Mouse (Mus musculus): ENCODE results near the gene Antxr2. TPM values are rescaled to one million over a fixed set of nuclear protein-coding genes. Genes with fewer than 3 reads are reported as not detected.

The Antxr2 gene
- total and polyA plus RNA-seq, 3 experiments: 28.1 to 78.9 (median 70.7) TPM

DNA sequence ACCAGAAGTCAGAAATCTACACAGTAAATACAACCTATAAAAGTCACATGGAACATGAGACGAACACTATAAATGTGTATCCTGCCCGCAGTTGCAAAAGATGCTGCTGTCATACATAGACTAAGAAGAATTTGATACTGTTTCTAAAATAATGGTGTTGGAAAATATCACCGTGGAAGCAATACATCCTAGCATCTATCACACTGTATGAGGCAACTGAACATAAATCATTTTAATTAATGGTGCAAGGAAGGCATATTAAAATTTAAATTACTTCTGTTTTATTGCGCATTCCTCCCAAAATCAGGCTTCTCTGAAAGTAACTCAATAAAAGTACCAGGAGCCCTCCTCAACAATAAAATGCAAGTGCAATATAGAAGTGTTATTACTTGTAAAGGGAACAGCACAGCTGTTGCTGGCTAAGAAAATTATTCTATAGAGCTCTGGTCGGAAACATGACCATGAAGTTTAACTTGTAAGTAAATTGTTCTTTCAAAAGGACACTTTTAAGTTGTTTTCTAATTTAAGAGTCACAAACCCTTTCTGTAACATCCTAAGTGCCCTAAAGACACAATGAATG lies 76.6 kb downstream of the Antxr2 start:
- Histone ChIP-seq H3K4me3 (no peak overlapping the region), H3K27me3 (ENCODE audit: control insufficient read depth, insufficient read depth, low read length) (no peaks in the 10 kb centered on the region), H3K36me3 (ENCODE audit: control insufficient read depth, insufficient read depth, low read length) (no peaks in the 10 kb centered on the region; the same call in 1 of the 2 replicates), H3K4me1 (ENCODE audit: control insufficient read depth, insufficient read depth, low read length) (no peaks in the 10 kb centered on the region), H3K9ac (ENCODE audit: low read depth, low read length) (no peak overlapping the region), H3K79me2 (replicated peaks; ENCODE audit: control insufficient read depth, insufficient read depth, low read length) (no peaks in the 10 kb centered on the region), H3K27ac (no peak overlapping the region)
- intact Hi-C loops (cut with DNase I): no loop called here
- TF ChIP-seq POLR2A (IDR thresholded peaks at IDR 0.05; ENCODE audit: insufficient read depth, low read depth, low read length): no peak
- TF ChIP-seq CTCF (IDR thresholded peaks at IDR 0.05): no peak
- TF ChIP-seq EP300 (IDR thresholded peaks at IDR 0.05; ENCODE audit: insufficient read depth, low read depth, low read length): no peak
- DNase-seq: no peak
- 94% methylated on average over 5 of the region's 5 CpGs for WGBS

DNA sequence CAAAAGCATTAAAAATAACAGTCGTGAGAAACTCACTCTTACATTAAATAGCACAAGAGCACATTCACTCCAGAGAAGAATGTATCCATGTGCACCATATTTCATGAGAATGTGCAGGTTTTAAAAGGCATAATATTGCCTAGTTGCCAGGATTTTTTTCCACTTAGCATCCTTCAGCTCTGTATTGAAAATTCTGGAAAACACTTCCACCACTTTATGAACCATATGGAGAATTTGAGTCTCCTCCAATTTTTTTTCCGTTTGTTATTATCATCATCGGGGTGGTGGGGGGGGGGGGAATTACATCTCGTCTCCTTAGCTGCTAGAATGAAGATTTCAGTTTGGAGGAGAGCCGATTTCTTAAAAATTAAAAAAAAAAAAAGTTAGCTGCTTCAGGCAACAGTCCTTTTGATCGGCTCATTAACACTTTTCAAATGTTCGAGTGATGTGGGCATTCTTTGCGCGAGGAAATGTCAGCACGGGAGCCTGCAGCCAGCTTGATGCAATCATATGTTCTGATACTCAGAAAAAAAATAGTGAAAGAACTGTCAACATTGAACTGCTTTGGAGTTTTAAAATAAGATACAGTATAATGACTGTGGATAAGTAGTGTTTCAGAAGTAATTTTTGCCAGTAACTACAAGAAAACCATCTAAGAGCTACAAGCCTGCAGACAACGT lies 77.5 kb downstream of the Antxr2 start:
- Histone ChIP-seq H3K79me2 (replicated peaks; ENCODE audit: control insufficient read depth, insufficient read depth, low read length) (no peaks in the 10 kb centered on the region), H3K27me3 (ENCODE audit: control insufficient read depth, insufficient read depth, low read length) (no peaks in the 10 kb centered on the region), H3K4me3 (no peak overlapping the region), H3K9ac (ENCODE audit: low read depth, low read length) (no peak overlapping the region), H3K4me1 (ENCODE audit: control insufficient read depth, insufficient read depth, low read length) (no peaks in the 10 kb centered on the region), H3K36me3 (ENCODE audit: control insufficient read depth, insufficient read depth, low read length) (no peaks in the 10 kb centered on the region; the same call in 1 of the 2 replicates), H3K27ac (no peak overlapping the region)
- intact Hi-C loops (cut with DNase I): no loop called here
- TF ChIP-seq CTCF (IDR thresholded peaks at IDR 0.05) (no peak), EP300 (IDR thresholded peaks at IDR 0.05; ENCODE audit: insufficient read depth, low read depth, low read length) (no peak), POLR2A (IDR thresholded peaks at IDR 0.05; ENCODE audit: insufficient read depth, low read depth, low read length) (no peak)
- 72% methylated on average over 11 of the region's 11 CpGs for WGBS
- no peak for DNase-seq

DNA sequence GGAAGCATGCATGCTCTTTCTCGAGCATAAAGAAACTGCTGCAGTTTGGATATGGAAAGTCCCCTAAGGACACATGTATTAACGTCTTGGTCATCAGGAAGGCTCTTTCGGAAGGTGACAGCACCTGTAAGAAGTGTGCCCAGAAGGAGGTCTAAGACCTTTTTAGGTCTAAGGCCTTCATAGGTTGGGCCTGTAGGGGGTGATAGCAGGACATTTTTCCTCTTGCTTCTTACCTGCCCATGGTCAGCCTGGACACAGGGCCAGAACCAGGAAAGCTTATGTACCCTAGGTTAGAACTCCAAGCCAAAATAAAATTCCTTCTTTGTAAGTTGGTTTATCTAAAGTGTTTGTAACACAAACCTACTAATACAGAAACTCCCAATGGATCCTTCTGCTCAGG lies 83.6 kb downstream of the Antxr2 start:
- H3K9ac ChIP-seq (ENCODE audit: low read depth, low read length): no peak overlapping the region
- H3K27ac ChIP-seq: no peak overlapping the region
- no peaks in the 10 kb centered on the region for H3K4me1 ChIP-seq (ENCODE audit: control insufficient read depth, insufficient read depth, low read length)
- no peaks in the 10 kb centered on the region for H3K36me3 ChIP-seq (ENCODE audit: control insufficient read depth, insufficient read depth, low read length)
- 85% methylated on average over 3 of the region's 3 CpGs for WGBS
- H3K4me3 ChIP-seq: no peak overlapping the region
- intact Hi-C loops (cut with DNase I): loop anchor here (10.0 kb wide), 2 partner anchors 228 to 822 kb away; no protein-coding TSS in a partner anchor
- DNase-seq: no peak
- no peaks in the 10 kb centered on the region for H3K27me3 ChIP-seq (ENCODE audit: control insufficient read depth, insufficient read depth, low read length)
- no peak for TF ChIP-seq EP300 (IDR thresholded peaks at IDR 0.05; ENCODE audit: insufficient read depth, low read depth, low read length)
- peak; percentile 63 for TF ChIP-seq CTCF (IDR thresholded peaks at IDR 0.05)
- no peaks in the 10 kb centered on the region for H3K79me2 ChIP-seq (replicated peaks; ENCODE audit: control insufficient read depth, insufficient read depth, low read length)

DNA sequence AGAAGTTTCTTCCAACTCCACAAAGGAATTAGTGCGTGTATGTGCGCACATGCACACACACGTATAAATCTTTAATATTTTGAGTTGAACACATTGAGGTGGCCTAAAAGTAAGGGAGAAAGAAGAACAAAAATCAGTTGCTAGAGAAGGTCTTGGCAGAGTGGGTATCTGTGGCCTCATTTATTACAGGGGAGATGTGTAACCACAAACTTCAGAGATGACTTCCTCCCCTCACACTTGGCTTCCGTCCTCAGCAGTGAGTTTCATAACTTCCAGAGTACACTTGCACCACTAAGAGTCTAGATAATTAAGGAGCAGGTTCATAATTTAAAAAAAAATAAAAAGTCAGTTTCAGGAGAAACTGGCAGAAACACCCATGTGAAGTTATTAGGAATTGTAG lies 84.6 kb downstream of the Antxr2 start:
- H3K79me2 ChIP-seq (replicated peaks; ENCODE audit: control insufficient read depth, insufficient read depth, low read length): no peaks in the 10 kb centered on the region
- no peak overlapping the region for H3K9ac ChIP-seq (ENCODE audit: low read depth, low read length)
- intact Hi-C loops (cut with DNase I): loop anchor here (10.0 kb wide), 2 partner anchors 229 to 821 kb away; no protein-coding TSS in a partner anchor
- H3K36me3 ChIP-seq (ENCODE audit: control insufficient read depth, insufficient read depth, low read length): no peaks in the 10 kb centered on the region
- H3K27me3 ChIP-seq (ENCODE audit: control insufficient read depth, insufficient read depth, low read length): no peaks in the 10 kb centered on the region
- TF ChIP-seq CTCF (IDR thresholded peaks at IDR 0.05): no peak
- TF ChIP-seq EP300 (IDR thresholded peaks at IDR 0.05; ENCODE audit: insufficient read depth, low read depth, low read length): no peak
- TF ChIP-seq POLR2A (IDR thresholded peaks at IDR 0.05; ENCODE audit: insufficient read depth, low read depth, low read length): no peak
- DNase-seq: no peak
- no peak overlapping the region for H3K27ac ChIP-seq
- H3K4me3 ChIP-seq: no peak overlapping the region
- no peaks in the 10 kb centered on the region for H3K4me1 ChIP-seq (ENCODE audit: control insufficient read depth, insufficient read depth, low read length)
- WGBS: 86% methylated on average over 4 of the region's 4 CpGs

DNA sequence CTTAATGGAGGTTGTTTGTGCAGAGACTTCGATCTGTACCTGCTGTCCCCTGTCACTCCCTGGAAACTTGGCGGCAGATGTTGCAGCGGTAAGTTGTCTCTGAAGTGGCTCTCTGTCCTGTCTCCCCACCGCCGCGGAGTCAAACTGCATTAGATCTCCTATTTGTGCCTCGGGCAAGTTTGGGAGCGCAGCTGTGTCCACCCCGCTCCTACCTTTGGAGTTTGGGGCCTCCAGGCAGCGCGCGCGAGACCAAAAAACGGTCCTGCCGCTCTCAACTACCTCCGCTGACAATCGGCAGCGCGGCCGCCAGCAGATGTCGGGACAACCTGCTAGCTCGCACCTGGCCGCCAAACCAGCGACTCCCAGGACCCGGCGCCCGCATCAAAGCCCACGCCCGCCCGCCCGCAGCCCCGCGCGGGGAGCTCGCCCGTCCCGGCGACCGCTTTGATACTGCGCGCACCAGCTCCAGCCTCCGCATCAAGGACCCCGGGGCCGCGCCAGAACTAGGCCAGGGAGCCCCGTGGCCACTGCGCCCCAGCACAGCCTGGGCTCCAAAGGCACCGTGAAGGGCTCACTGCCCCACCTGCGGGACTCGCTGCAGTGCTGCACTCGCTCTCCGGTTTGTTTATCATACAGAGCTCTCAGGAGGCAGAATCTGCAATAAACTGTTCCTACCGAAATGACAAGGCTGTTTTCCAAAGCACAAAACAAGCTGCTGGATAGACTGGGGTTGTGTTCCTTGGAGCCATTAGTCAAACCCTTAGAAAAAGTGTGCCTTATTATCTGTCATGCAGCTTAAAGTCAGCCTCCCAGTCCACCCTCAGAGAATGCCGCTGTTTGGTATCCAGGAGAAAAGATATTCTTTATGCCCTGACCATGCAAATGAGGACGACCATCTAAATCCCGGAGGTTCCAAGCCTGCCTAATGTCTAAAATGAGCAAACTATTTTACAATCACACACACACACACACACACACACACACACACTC lies 95.4 kb downstream of the Antxr2 start:
- H3K79me2 ChIP-seq (replicated peaks; ENCODE audit: control insufficient read depth, insufficient read depth, low read length): no peaks in the 10 kb centered on the region
- 42% methylated on average over 56 of the region's 56 CpGs for WGBS
- H3K9ac ChIP-seq (ENCODE audit: low read depth, low read length): no peak overlapping the region
- peak; percentile 17 to 22 for DNase-seq
- intact Hi-C loops (cut with DNase I): no loop called here
- TF ChIP-seq POLR2A (IDR thresholded peaks at IDR 0.05; ENCODE audit: insufficient read depth, low read depth, low read length): no peak
- peak; percentile 32 for TF ChIP-seq CTCF (IDR thresholded peaks at IDR 0.05)
- no peak for TF ChIP-seq EP300 (IDR thresholded peaks at IDR 0.05; ENCODE audit: insufficient read depth, low read depth, low read length)
- H3K4me3 ChIP-seq: no peak overlapping the region
- no peak overlapping the region for H3K27ac ChIP-seq
- no peaks in the 10 kb centered on the region for H3K4me1 ChIP-seq (ENCODE audit: control insufficient read depth, insufficient read depth, low read length)
- H3K36me3 ChIP-seq (ENCODE audit: control insufficient read depth, insufficient read depth, low read length): no peaks in the 10 kb centered on the region; the same call in 1 of the 2 replicates
- no peaks in the 10 kb centered on the region for H3K27me3 ChIP-seq (ENCODE audit: control insufficient read depth, insufficient read depth, low read length)

Data from heart, adult 2 months (tissue).